Mouse (Mus musculus): ENCODE measurements around the gene Ehd1. TPM values are rescaled to one million over a fixed set of nuclear protein-coding genes. Genes with fewer than 3 reads are reported as not detected.
A peak's percentile ranks its signal among the peaks of the same experiment; 100 is the strongest.

Gene Ehd1
- polyA plus RNA-seq, 1 experiment from 2014 or later, result 80.0 TPM

DNA sequence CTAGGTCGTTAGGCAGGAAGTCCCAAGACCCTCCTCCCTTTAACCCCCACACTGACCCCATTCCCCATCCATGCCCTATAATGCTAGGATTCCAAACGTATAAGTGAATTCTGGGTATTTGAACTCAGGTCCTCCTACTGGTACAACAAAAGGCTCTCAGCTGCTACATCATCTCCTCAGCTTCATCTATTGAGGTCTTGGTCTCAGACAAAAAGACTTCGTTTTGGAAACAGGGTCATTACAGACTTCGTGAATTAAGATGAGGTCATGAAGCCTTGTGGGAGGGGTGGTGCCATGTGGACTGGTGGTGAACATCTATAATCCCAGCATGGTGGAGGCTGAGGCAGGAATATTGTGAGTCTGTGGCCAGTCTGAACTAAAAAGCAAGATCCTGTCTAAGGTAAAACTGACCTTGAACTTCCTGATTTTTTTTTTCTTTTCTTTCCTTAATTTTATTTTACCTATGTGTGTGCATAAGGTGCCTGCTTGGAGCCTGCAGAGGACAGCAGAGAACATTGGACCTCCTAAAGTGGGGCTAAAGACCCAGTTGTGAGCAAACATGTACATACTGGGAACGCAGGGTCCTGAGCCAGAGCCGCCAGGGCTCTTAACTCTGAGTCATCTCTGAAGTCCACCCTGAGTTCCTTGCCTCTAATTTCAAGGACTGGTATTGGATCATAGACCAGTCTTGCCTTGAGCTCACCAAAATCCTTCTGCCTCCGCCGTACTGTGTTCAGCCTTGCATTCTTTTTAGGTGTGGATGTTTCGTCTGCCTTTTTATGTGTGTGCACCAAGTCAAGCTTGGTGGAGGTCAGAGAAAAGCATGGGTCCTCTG lies 57.5 kb downstream of the Ehd1 start:
- Histone ChIP-seq H3K4me2 (replicated peaks) (peak overlapping the region; percentile 88), H3K27me3 (ENCODE audit: control insufficient read depth, insufficient read depth, low read length) (no peaks in the 10 kb centered on the region), H3K4me3 (replicated peaks; ENCODE audit: low read length) (peak overlapping the region; percentile 67; the same call in 1 of the 2 replicates), H3K9ac (peak overlapping the region; percentile 33; the same call in 1 of the 2 replicates), H3K9me3 (ENCODE audit: control insufficient read depth, low read length) (no peaks in the 10 kb centered on the region), H3K27ac (peak overlapping the region; percentile 80), H3K4me1 (replicated peaks; ENCODE audit: control insufficient read depth, insufficient read depth, low read length) (peaks cover 19% of the 10 kb centered on the region), H3K36me3 (replicated peaks; ENCODE audit: control insufficient read depth, insufficient read depth) (peaks cover 24% of the 10 kb centered on the region)
- 72% methylated on average over 9 of the region's 9 CpGs for WGBS
- DNase-seq (ENCODE audit: low spot score), result no peak
- no peak for ATAC-seq (ENCODE audit: low FRiP score)

DNA sequence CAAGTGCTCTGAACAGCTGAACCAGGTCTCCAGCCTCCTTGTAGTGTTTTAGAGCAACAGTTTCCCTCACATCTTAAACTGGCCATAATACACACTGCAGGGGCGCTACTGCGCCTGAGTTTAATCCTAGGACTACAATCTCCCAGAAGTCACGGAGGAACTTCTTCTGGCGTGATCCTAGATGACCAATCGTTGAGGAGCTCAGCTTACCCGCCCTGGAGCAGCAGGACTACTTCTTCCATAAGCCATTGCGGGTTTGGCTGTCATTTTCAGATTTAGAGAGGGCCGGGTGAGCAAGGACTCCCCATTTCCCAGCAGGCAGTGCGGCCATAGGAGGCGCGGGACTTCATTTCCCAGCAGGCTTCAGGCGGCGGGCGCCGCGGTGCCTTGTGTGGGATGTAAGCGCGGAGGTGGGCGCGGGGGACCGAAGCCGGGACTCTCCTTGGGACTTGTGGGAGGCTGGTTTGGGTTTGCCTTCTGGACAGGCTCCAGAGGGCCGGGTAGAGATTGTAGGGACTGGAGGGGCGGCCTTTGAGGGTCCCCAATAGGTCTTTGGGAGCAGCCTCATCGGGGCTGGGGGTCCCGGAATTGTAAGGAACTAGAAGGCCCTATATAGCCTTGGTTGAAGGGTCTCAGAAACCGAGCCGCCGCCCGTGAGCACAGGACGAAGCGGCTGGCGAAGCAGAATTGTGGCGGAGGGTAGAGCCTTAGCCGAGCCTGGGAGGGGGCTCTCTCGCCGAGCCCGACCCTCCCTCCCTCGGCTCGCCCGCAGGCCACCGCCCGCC lies 58.3 kb downstream of the Ehd1 start, which contains the start of gene Men1:
Men1 (plus strand) TSS at position 307 of the 785 bp plus-strand sequence.
- Histone ChIP-seq H3K27ac (peak within 1 kb of the TSS; percentile 80), H3K4me1 (replicated peaks; ENCODE audit: control insufficient read depth, insufficient read depth, low read length) (peaks cover 19% of the 10 kb centered on the region), H3K27me3 (ENCODE audit: control insufficient read depth, insufficient read depth, low read length) (no peaks in the 10 kb centered on the region), H3K4me3 (replicated peaks; ENCODE audit: low read length) (peak within 1 kb of the TSS; percentile 67), H3K9ac (peak within 1 kb of the TSS; percentile 82), H3K36me3 (replicated peaks; ENCODE audit: control insufficient read depth, insufficient read depth) (peaks cover 32% of the 10 kb centered on the region), H3K4me2 (replicated peaks) (peak within 1 kb of the TSS; percentile 88), H3K9me3 (ENCODE audit: control insufficient read depth, low read length) (no peaks in the 10 kb centered on the region)
- peak; percentile 95 for ATAC-seq (ENCODE audit: low FRiP score)
- WGBS, result under 1% methylated on average over 41 of the region's 43 CpGs
- peak; percentile 94 for DNase-seq (ENCODE audit: low spot score)

DNA sequence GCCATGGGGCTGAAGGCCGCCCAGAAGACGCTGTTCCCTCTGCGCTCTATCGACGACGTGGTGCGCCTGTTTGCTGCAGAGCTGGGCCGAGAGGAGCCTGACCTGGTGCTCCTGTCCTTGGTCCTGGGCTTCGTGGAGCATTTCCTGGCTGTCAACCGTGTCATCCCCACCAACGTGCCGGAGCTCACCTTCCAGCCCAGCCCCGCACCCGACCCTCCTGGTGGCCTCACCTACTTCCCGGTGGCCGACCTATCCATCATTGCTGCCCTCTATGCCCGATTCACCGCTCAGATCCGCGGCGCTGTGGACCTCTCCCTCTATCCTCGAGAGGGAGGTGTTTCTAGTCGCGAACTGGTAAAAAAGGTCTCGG lies 58.9 kb downstream of the Ehd1 start:
- H3K9me3 ChIP-seq (ENCODE audit: control insufficient read depth, low read length), result no peaks in the 10 kb centered on the region
- ATAC-seq (ENCODE audit: low FRiP score), result 0 out of 2 replicates have a peak, but pooled peaks have one; percentile 1
- under 1% methylated on average over 25 of the region's 25 CpGs for WGBS
- H3K9ac ChIP-seq, result peak overlapping the region; percentile 82
- H3K36me3 ChIP-seq (replicated peaks; ENCODE audit: control insufficient read depth, insufficient read depth), result peaks cover 38% of the 10 kb centered on the region
- peak overlapping the region; percentile 67 for H3K4me3 ChIP-seq (replicated peaks; ENCODE audit: low read length)
- DNase-seq (ENCODE audit: low spot score), result no peak
- H3K4me2 ChIP-seq (replicated peaks), result peak overlapping the region; percentile 88
- peaks cover 20% of the 10 kb centered on the region for H3K4me1 ChIP-seq (replicated peaks; ENCODE audit: control insufficient read depth, insufficient read depth, low read length)
- no peaks in the 10 kb centered on the region for H3K27me3 ChIP-seq (ENCODE audit: control insufficient read depth, insufficient read depth, low read length)
- peak overlapping the region; percentile 72 for H3K27ac ChIP-seq

DNA sequence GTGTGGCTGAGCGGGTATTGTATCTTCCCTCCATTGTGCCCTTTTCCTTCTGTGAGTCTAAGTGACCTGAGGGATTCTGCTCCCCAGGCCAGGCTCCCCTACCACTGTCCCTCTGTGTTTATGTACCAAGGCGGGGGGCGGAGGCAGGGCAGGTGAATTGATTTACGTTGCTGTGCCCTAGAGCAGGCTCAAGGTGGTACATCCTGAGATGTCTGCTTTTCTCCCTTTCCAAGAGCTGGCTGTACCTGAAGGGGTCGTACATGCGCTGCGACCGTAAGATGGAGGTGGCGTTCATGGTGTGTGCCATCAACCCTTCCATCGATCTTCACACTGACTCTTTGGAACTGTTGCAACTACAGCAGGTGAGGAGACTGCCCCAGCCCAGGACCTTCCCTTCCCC lies 60.4 kb downstream of the Ehd1 start:
- peaks cover 27% of the 10 kb centered on the region for H3K4me1 ChIP-seq (replicated peaks; ENCODE audit: control insufficient read depth, insufficient read depth, low read length)
- H3K9me3 ChIP-seq (ENCODE audit: control insufficient read depth, low read length), result no peaks in the 10 kb centered on the region
- H3K27ac ChIP-seq, result no peak overlapping the region
- H3K4me3 ChIP-seq (replicated peaks; ENCODE audit: low read length), result peak overlapping the region; percentile 67
- 0 out of 2 replicates have a peak overlapping the region, but pooled peaks have one; percentile 82 for H3K9ac ChIP-seq
- peak overlapping the region; percentile 88 for H3K4me2 ChIP-seq (replicated peaks)
- no peak for ATAC-seq (ENCODE audit: low FRiP score)
- H3K27me3 ChIP-seq (ENCODE audit: control insufficient read depth, insufficient read depth, low read length), result no peaks in the 10 kb centered on the region
- H3K36me3 ChIP-seq (replicated peaks; ENCODE audit: control insufficient read depth, insufficient read depth), result peaks cover 39% of the 10 kb centered on the region
- WGBS, result 93% methylated on average over 10 of the region's 10 CpGs
- DNase-seq (ENCODE audit: low spot score), result no peak

DNA sequence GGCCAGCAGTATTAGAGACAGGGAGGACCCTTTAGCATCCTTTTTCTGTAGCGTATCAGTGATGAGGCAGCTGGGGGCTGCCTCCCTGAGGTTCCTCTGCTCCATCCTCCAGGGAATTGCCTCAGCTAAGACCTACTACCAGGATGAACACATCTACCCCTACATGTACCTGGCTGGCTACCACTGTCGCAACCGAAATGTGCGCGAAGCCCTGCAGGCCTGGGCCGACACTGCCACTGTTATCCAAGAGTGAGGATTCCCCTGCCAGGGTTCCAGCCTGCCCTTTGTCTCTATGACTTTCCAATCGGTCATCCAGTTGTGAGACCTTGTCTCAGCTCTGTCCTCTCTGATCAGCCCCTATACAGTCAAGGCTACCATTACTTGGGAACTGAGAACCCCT lies 61.6 kb downstream of the Ehd1 start:
- WGBS, result 98% methylated on average over 7 of the region's 7 CpGs
- ATAC-seq (ENCODE audit: low FRiP score) (no peak), DNase-seq (ENCODE audit: low spot score) (no peak)
- no peak overlapping the region for H3K9ac ChIP-seq
- H3K4me3 ChIP-seq (replicated peaks; ENCODE audit: low read length), result no peak overlapping the region
- H3K27me3 ChIP-seq (ENCODE audit: control insufficient read depth, insufficient read depth, low read length), result no peaks in the 10 kb centered on the region
- H3K9me3 ChIP-seq (ENCODE audit: control insufficient read depth, low read length), result no peaks in the 10 kb centered on the region
- H3K4me2 ChIP-seq (replicated peaks), result no peak overlapping the region
- H3K4me1 ChIP-seq (replicated peaks; ENCODE audit: control insufficient read depth, insufficient read depth, low read length), result peaks cover 26% of the 10 kb centered on the region
- peaks cover 48% of the 10 kb centered on the region for H3K36me3 ChIP-seq (replicated peaks; ENCODE audit: control insufficient read depth, insufficient read depth)
- H3K27ac ChIP-seq, result no peak overlapping the region

DNA sequence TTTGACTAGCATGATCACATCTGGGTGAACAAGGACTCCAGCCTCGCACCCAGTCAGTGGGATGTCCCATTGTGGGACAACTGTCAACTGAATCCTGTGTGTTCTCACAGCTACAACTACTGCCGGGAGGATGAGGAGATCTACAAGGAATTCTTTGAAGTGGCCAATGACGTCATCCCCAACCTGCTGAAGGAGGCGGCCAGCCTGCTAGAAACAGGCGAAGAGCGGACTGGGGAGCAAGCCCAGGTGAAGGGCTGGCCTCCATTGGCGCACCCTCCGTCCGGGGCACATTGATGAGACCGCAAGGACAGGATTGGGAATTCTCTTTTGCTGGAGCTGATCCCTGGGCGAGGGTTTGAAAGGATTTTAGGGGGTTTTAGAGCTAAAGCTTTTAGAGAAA lies 62.2 kb downstream of the Ehd1 start:
- ATAC-seq (ENCODE audit: low FRiP score) (no peak), DNase-seq (ENCODE audit: low spot score) (no peak)
- Histone ChIP-seq H3K9me3 (ENCODE audit: control insufficient read depth, low read length) (no peaks in the 10 kb centered on the region), H3K27ac (no peak overlapping the region), H3K36me3 (replicated peaks; ENCODE audit: control insufficient read depth, insufficient read depth) (peaks cover 51% of the 10 kb centered on the region), H3K4me1 (replicated peaks; ENCODE audit: control insufficient read depth, insufficient read depth, low read length) (peaks cover 26% of the 10 kb centered on the region), H3K27me3 (ENCODE audit: control insufficient read depth, insufficient read depth, low read length) (no peaks in the 10 kb centered on the region), H3K9ac (no peak overlapping the region), H3K4me2 (replicated peaks) (no peak overlapping the region), H3K4me3 (replicated peaks; ENCODE audit: low read length) (no peak overlapping the region)
- WGBS, result 93% methylated on average over 11 of the region's 11 CpGs

DNA sequence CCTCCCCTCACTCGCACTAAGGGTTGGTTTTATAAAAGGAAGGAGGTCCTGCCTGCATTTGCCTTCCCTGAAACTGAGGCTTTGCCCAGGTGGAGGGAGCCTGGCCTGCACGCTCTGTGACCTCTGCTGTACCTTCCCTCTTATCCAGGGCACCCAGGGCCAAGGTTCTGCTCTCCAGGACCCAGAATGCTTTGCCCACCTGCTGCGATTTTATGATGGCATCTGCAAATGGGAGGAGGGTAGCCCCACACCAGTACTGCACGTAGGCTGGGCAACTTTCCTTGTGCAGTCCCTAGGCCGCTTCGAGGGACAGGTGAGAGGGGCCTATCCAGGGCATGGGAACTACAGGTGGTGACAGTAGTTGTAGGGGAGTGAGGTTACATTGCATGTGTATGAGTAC lies 62.7 kb downstream of the Ehd1 start:
- Histone ChIP-seq H3K9me3 (ENCODE audit: control insufficient read depth, low read length) (no peaks in the 10 kb centered on the region), H3K36me3 (replicated peaks; ENCODE audit: control insufficient read depth, insufficient read depth) (peaks cover 56% of the 10 kb centered on the region), H3K4me3 (replicated peaks; ENCODE audit: low read length) (no peak overlapping the region), H3K27ac (no peak overlapping the region), H3K9ac (no peak overlapping the region), H3K27me3 (ENCODE audit: control insufficient read depth, insufficient read depth, low read length) (no peaks in the 10 kb centered on the region), H3K4me1 (replicated peaks; ENCODE audit: control insufficient read depth, insufficient read depth, low read length) (peaks cover 26% of the 10 kb centered on the region), H3K4me2 (replicated peaks) (no peak overlapping the region)
- ATAC-seq (ENCODE audit: low FRiP score), result no peak
- 97% methylated on average over 6 of the region's 6 CpGs for WGBS
- DNase-seq (ENCODE audit: low spot score), result no peak

DNA sequence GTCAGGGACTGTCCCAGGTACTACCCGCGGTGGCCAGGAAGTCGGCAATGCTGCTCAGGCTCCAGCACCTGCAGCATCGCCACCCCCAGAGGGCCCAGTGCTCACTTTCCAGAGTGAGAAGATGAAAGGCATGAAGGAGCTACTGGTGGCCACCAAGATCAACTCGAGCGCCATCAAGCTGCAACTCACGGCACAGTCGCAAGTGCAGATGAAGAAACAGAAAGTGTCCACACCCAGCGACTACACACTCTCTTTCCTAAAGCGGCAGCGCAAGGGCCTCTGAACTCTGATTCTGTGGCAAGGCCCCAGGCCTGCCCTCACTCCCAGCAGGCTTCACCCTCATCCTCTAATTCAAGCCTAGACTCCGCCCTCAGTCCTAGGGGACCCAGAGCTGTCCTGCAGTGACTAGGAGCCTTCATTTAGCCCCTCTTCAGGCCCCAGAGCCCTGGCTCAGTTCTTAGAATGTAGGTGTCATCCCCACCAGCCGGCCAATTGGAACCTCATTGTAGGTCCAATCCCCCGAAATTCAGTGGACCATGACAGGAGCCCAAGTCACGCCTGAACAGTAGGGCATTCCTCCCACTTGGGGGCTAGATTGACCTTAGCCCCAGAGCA lies 63.5 kb downstream of the Ehd1 start:
- H3K36me3 ChIP-seq (replicated peaks; ENCODE audit: control insufficient read depth, insufficient read depth), result peaks cover 64% of the 10 kb centered on the region
- H3K4me2 ChIP-seq (replicated peaks), result peak overlapping the region; percentile 83
- no peak overlapping the region for H3K9ac ChIP-seq
- H3K4me1 ChIP-seq (replicated peaks; ENCODE audit: control insufficient read depth, insufficient read depth, low read length), result peaks cover 26% of the 10 kb centered on the region
- H3K9me3 ChIP-seq (ENCODE audit: control insufficient read depth, low read length), result no peaks in the 10 kb centered on the region
- no peak for DNase-seq (ENCODE audit: low spot score)
- H3K27ac ChIP-seq, result no peak overlapping the region
- WGBS, result 66% methylated on average over 15 of the region's 15 CpGs
- no peak for ATAC-seq (ENCODE audit: low FRiP score)
- no peaks in the 10 kb centered on the region for H3K27me3 ChIP-seq (ENCODE audit: control insufficient read depth, insufficient read depth, low read length)
- no peak overlapping the region for H3K4me3 ChIP-seq (replicated peaks; ENCODE audit: low read length)
